7 mouse cellular contexts compared by ENCODE assay signal in the genomic region with DNA sequence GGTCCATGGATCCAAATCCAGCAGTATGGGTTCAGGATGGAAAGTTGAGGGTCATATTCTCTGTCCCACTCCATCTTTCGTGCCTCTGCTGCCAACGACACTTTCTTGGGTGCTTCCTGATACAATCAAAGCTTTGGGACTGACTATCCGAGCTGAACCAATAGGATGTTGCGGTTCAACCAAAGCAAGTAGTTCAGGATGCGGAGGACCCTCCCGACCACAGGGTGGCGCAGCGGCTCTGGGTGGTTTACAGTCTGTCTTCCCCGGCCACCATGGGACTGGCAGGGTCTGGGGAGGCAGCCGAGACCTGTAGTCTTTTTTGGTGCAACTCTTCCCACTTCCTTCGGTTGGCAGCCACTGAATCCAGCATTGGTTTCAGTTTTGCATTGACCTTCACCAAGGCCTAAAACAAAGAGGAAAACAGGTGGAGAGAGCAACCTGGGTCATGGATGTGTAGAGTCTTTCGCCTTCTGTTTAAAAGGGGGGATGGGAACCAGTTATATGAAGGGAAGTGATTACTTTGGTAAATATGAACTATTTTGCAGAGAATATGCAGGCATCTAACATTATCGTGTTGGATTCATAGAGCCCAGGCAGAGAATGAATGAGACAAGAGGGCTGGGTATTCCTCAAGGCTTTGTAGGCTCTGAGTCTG. TPM values are rescaled to one million over a fixed set of nuclear protein-coding genes. Genes with fewer than 3 reads are reported as not detected.
DNase-seq lines count a peak whose midpoint lies in the region; ATAC-seq and TF ChIP-seq lines count a peak whose summit lies in the region.

No protein-coding gene starts in this region.

- 33% methylated on average over 13 of the region's 13 CpGs for WGBS in bone marrow, adult 2 months
- 38% methylated on average over 13 of the region's 13 CpGs for WGBS in embryonic facial prominence, embryonic 15.5 days

- H3K36me3 ChIP-seq in embryonic facial prominence, embryonic 15.5 days: no peaks in the 10 kb centered on the region

- no peak overlapping the region; the same call in 1 of the 2 replicates for H3K27ac ChIP-seq in bone marrow, adult 2 months (ENCODE audit: control insufficient read depth, insufficient read depth, low read depth, low read length, poor library complexity)
- peak overlapping the region; percentile 18; the same call in 1 of the 2 replicates for H3K27ac ChIP-seq in embryonic facial prominence, embryonic 15.5 days (replicated peaks)

- peak; percentile 47 for DNase-seq in MEL-GATA-1-ER (ENCODE audit: extremely low read depth, low read depth)
- peak; percentile 24 for DNase-seq in heart, postnatal 25 days (ENCODE audit: low spot score)
- DNase-seq in left cerebral cortex, postnatal 10 days (ENCODE audit: extremely low spot score in 1 of 2, low spot score in 2 of 2): peak; percentile 27 to 84
- peak; percentile 22 to 77 for DNase-seq in spleen, postnatal 10 days (ENCODE audit: low spot score in 2 of 2)

- H3K9me3 ChIP-seq in embryonic facial prominence, embryonic 15.5 days (replicated peaks): no peaks in the 10 kb centered on the region

- H3K27me3 ChIP-seq in embryonic facial prominence, embryonic 15.5 days: no peaks in the 10 kb centered on the region

- H3K9ac ChIP-seq in embryonic facial prominence, embryonic 15.5 days: no peak overlapping the region

- H3K4me1 ChIP-seq in bone marrow, adult 2 months (ENCODE audit: control insufficient read depth, insufficient read depth, low read length): no peaks in the 10 kb centered on the region; the same call in 1 of the 2 replicates
- peaks cover 32% of the 10 kb centered on the region for H3K4me1 ChIP-seq in embryonic facial prominence, embryonic 15.5 days

- peak; percentile 64 for TF ChIP-seq CTCF in bone marrow, adult 2 months (IDR thresholded peaks at IDR 0.05; ENCODE audit: control insufficient read depth, insufficient read depth, low read length)

- intact Hi-C loops in heart, postnatal 25 days (cut with DNase I): loop anchor here (1.0 kb wide), 1 partner anchor 78 kb away; no protein-coding TSS in a partner anchor
- intact Hi-C loops in left cerebral cortex, postnatal 10 days (cut with DNase I): no loop called here

- peak overlapping the region; percentile 6; the same call in 1 of the 2 replicates for H3K4me2 ChIP-seq in embryonic facial prominence, embryonic 15.5 days (replicated peaks)

- no peak overlapping the region for H3K4me3 ChIP-seq in bone marrow, adult 2 months (replicated peaks; ENCODE audit: control insufficient read depth, low read depth, low read length)
- no peak overlapping the region for H3K4me3 ChIP-seq in embryonic facial prominence, embryonic 15.5 days (replicated peaks)

- TF ChIP-seq POLR2A in bone marrow, adult 2 months (IDR thresholded peaks at IDR 0.05; ENCODE audit: borderline replicate concordance, control insufficient read depth, low read depth, low read length): no peak

- no peak for ATAC-seq in embryonic facial prominence, embryonic 15.5 days (ENCODE audit: insufficient number of reproducible peaks, low FRiP score, low TSS enrichment, low read depth)
- ATAC-seq in megakaryocyte progenitor cell, adult 5-6 weeks (replicated peaks; ENCODE audit: poor library complexity): peak; percentile 99

RNA-seq across cellular contexts. Expression of a gene that starts 9.2 kb away (rescaled TPM):
- 0.52 and 0.57 TPM in 2 replicates for polyA plus RNA-seq in bone marrow, adult 2 months (2011; ENCODE audit: insufficient read depth, insufficient read length, low replicate concordance, missing spikeins)
- polyA plus RNA-seq in embryonic facial prominence, embryonic 15.5 days (2015; fragmentation: Nextera tagmentation; extraction: Ambion mirVana): 6.8 and 7.5 TPM in 2 replicates
- 1 to 10 TPM; 3.0 to 3.2 TPM for total RNA-seq in heart, postnatal 25 days (2021)
- total RNA-seq in left cerebral cortex, postnatal 10 days (2021): 1 to 10 TPM; 2.9 to 3.9 TPM
- 4.0 and 4.3 TPM in 2 replicates for total RNA-seq in megakaryocyte progenitor cell, adult 5-6 weeks (2015)
- 3.6 and 3.7 TPM in 2 replicates for total RNA-seq in megakaryocyte progenitor cell, adult 5-6 weeks (2017)

RNA-seq across cellular contexts. Expression of a gene that starts 13.0 kb away (rescaled TPM):
- not detected in 2 replicates for polyA plus RNA-seq in bone marrow, adult 2 months (2011; ENCODE audit: insufficient read depth, insufficient read length, low replicate concordance, missing spikeins)
- 0.35 and 0.43 TPM in 2 replicates for polyA plus RNA-seq in embryonic facial prominence, embryonic 15.5 days (2015; fragmentation: Nextera tagmentation; extraction: Ambion mirVana)
- total RNA-seq in heart, postnatal 25 days (2021): 1 to 10 TPM; 1.7 to 1.9 TPM
- total RNA-seq in left cerebral cortex, postnatal 10 days (2021): under 1 TPM; 0.15 to 0.63 TPM
- total RNA-seq in megakaryocyte progenitor cell, adult 5-6 weeks (2015): not detected in 2 replicates
- 0.10 TPM in 1 of 2 replicates, not detected in the other for total RNA-seq in megakaryocyte progenitor cell, adult 5-6 weeks (2017)

RNA-seq across cellular contexts. Expression of a gene that starts 52.6 kb away (rescaled TPM):
- polyA plus RNA-seq in bone marrow, adult 2 months (2011; ENCODE audit: insufficient read depth, insufficient read length, low replicate concordance, missing spikeins): 1.1 and 1.4 TPM in 2 replicates
- 16.5 and 21.7 TPM in 2 replicates for polyA plus RNA-seq in embryonic facial prominence, embryonic 15.5 days (2015; fragmentation: Nextera tagmentation; extraction: Ambion mirVana)
- 10 to 100 TPM; 14.7 to 15.4 TPM for total RNA-seq in heart, postnatal 25 days (2021)
- total RNA-seq in left cerebral cortex, postnatal 10 days (2021): 10 to 100 TPM; 10.9 to 11.8 TPM
- 2.1 and 3.2 TPM in 2 replicates for total RNA-seq in megakaryocyte progenitor cell, adult 5-6 weeks (2015)
- 1.7 and 2.3 TPM in 2 replicates for total RNA-seq in megakaryocyte progenitor cell, adult 5-6 weeks (2017)
